Mouse (Mus musculus) MEL (cell line): ENCODE measurements around the gene Mrpl42.

Source experiments
- CTCF ChIP-seq, 3 experiments: IDR thresholded peaks in 2 of 3; conservative IDR thresholded peaks in 1 of 3; 2 replicates each; pipeline ENCODE4 v1.5.1; 2011 to 2012; ENCODE audit warnings: low read length in 3 of 3, low read depth in 2 of 3, mild to moderate bottlenecking in 2 of 3, improper control_type of control experiment in 1 of 3, inconsistent platforms in 1 of 3, mixed read lengths in 1 of 3, moderate library complexity in 1 of 3; ENCODE audit not compliant: control insufficient read depth in 1 of 3, insufficient read depth in 1 of 3, poor library complexity in 1 of 3, severe bottlenecking in 1 of 3
- GATA1 ChIP-seq: IDR thresholded peaks from 2 replicates; pipeline ENCODE4 v1.6.1; 2011; ENCODE audit warnings: low read depth, low read length, improper control_type of control experiment
- RCOR1 ChIP-seq: IDR thresholded peaks from 2 replicates; pipeline ENCODE4 v1.6.1; 2012; ENCODE audit warnings: low read depth, mild to moderate bottlenecking, inconsistent platforms, low read length, improper control_type of control experiment
- SIN3A ChIP-seq: IDR thresholded peaks from 2 replicates; pipeline ENCODE4 v1.6.1; 2012; ENCODE audit warnings: low read length, improper control_type of control experiment, inconsistent platforms
- SMC3 ChIP-seq: IDR thresholded peaks from 2 replicates; pipeline ENCODE4 v1.6.1; 2011; ENCODE audit warnings: low read depth, low read length, improper control_type of control experiment
- TAL1 ChIP-seq: IDR thresholded peaks from 2 replicates; pipeline ENCODE4 v1.6.1; 2012; ENCODE audit warnings: mild to moderate bottlenecking, inconsistent platforms, low read length, moderate library complexity, mixed read lengths

DNA sequence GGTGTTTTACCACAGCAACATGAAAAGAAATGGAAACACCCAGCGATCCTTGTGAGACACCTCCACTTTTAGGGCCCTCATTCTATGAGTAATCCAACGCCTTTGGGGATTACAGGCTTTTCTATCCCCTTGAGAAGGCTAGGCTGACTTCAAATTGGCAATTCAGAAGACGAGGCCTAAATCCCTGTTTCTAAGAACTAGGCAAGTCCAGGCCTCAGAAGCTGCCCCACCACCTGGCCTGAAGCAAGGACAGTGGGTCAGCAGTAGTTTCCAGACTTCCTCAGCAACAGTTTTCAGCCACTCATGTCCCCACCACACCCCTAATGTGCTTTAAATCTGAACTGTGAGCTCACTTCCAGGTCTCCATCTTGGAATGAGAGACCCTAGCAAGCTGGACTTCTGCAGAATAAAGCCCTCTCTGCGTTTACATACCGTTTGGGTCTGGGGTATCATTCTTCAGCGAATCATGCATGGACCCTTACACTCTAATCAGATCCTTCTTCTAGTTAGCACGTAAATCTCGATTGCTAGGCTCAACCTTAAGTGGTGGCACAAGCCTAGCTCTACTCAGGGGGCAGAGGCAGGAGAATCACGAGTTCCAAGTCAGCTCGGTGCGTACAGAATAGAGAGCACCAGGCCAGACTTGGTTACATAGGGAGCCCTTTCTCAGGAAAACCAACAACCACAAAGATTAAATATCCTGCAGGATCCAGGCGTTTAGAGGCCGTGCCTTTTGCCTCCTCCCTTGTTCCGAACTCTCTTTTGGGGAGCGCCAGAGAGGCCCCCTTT, 12.2 kb upstream of the Mrpl42 start:
- no peak for TF ChIP-seq GATA1
- no peak for TF ChIP-seq CTCF (IDR thresholded peaks at IDR 0.05 in 2 of 3, conservative IDR thresholded peaks at IDR 0.05 in 1 of 3; ENCODE audit: control insufficient read depth in 1 of 3, insufficient read depth in 1 of 3, low read depth in 2 of 3, low read length in 3 of 3, poor library complexity in 1 of 3, severe bottlenecking in 1 of 3)
- no peak for TF ChIP-seq RCOR1
- TF ChIP-seq SIN3A = no peak
- no peak for TF ChIP-seq TAL1
- no peak for TF ChIP-seq SMC3
